Comparison of ENCODE assay signal across 29 mouse cellular contexts in genomic region chr11:69105227-69105626, GRCm38 (mm10). TPM values are rescaled to one million over a fixed set of nuclear protein-coding genes. Genes with fewer than 3 reads are reported as not detected.
DNase-seq lines count a peak whose midpoint lies in the region; ATAC-seq lines count a peak whose summit lies in the region.
"Had no signal": no experiment of that assay in that cellular context is flagged by ENCODE, and none has a peak within 500 bp of the region (broad histone marks: within the 10 kb centered on the region; RNA-seq: fewer than 3 reads in every experiment).

No protein-coding gene starts in this region.

- H3K4me3 ChIP-seq in forebrain, embryonic 10.5 days = peak overlapping the region; percentile 9; the same call in 1 of the 2 replicates
- H3K4me3 ChIP-seq in forebrain, embryonic 16.5 days (replicated peaks; ENCODE audit: low read length) = no peak overlapping the region
- no peak overlapping the region for H3K4me3 ChIP-seq in heart, embryonic 12.5 days
- H3K4me3 ChIP-seq: erythroblast, embryonic 14.5 days; hindbrain, embryonic 15.5 days; kidney, embryonic 15.5 days; layer of hippocampus, adult 2 months; limb, embryonic 15.5 days; midbrain, embryonic 15.5 days; myocyte; neural tube, embryonic 13.5 days; stomach, embryonic 15.5 days had no signal

- no peak for DNase-seq in forebrain, embryonic 10.5 days (ENCODE audit: extremely low spot score, low spot score)
- peak; percentile 4 for DNase-seq in heart, postnatal 4 days
- DNase-seq in right cerebral cortex, postnatal 4 days = peak; percentile 2
- DNase-seq in right cerebral cortex, postnatal 25 days = no peak
- DNase-seq in left cerebral cortex, adult 11 months (ENCODE audit: low spot score) = no peak
- DNase-seq: kidney, adult 18-20 months; kidney, postnatal 36 days; lung, embryonic 14.5 days; lung, postnatal 14 days; thymus, adult 2 months; thymus, postnatal 36 days had no signal

- no peaks in the 10 kb centered on the region for H3K27me3 ChIP-seq in forebrain, embryonic 10.5 days (ENCODE audit: poor library complexity, severe bottlenecking)
- no peaks in the 10 kb centered on the region for H3K27me3 ChIP-seq in forebrain, embryonic 16.5 days (replicated peaks; ENCODE audit: control insufficient read depth, insufficient read depth, low read length)
- H3K27me3 ChIP-seq in heart, embryonic 12.5 days (replicated peaks) = no peaks in the 10 kb centered on the region
- H3K27me3 ChIP-seq: hindbrain, embryonic 15.5 days; kidney, embryonic 15.5 days; limb, embryonic 15.5 days; midbrain, embryonic 15.5 days; neural tube, embryonic 13.5 days; Patski; stomach, embryonic 15.5 days had no signal

- peaks cover 92% of the 10 kb centered on the region for H3K36me3 ChIP-seq in forebrain, embryonic 10.5 days (replicated peaks)
- peaks cover 35% of the 10 kb centered on the region for H3K36me3 ChIP-seq in forebrain, embryonic 16.5 days (ENCODE audit: control insufficient read depth, insufficient read depth)
- peaks cover 92% of the 10 kb centered on the region for H3K36me3 ChIP-seq in heart, embryonic 12.5 days

- WGBS in forebrain, embryonic 10.5 days = 89% methylated on average over 6 of the region's 6 CpGs
- WGBS in forebrain, embryonic 16.5 days = 95% methylated on average over 6 of the region's 6 CpGs
- 82% methylated on average over 6 of the region's 6 CpGs for WGBS in heart, embryonic 12.5 days

- H3K4me2 ChIP-seq in forebrain, embryonic 16.5 days (ENCODE audit: low read length) = no peak overlapping the region
- no peak overlapping the region for H3K4me2 ChIP-seq in heart, embryonic 12.5 days
- H3K4me2 ChIP-seq: hindbrain, embryonic 15.5 days; kidney, embryonic 15.5 days; limb, embryonic 15.5 days; lung, embryonic 14.5 days; midbrain, embryonic 15.5 days; neural tube, embryonic 13.5 days; stomach, embryonic 15.5 days had no signal

- no peak overlapping the region for H3K27ac ChIP-seq in forebrain, embryonic 10.5 days
- no peak overlapping the region for H3K27ac ChIP-seq in forebrain, embryonic 16.5 days (ENCODE audit: low read length)
- H3K27ac ChIP-seq in heart, embryonic 12.5 days (ENCODE audit: poor library complexity, severe bottlenecking) = no peak overlapping the region
- H3K27ac ChIP-seq: hindbrain, embryonic 15.5 days; kidney, embryonic 15.5 days; layer of hippocampus, adult 2 months; limb, embryonic 15.5 days; liver, embryonic 14.5 days; midbrain, embryonic 15.5 days; neural tube, embryonic 13.5 days; stomach, embryonic 15.5 days had no signal

- H3K9me3 ChIP-seq in forebrain, embryonic 10.5 days = no peaks in the 10 kb centered on the region
- no peaks in the 10 kb centered on the region for H3K9me3 ChIP-seq in forebrain, embryonic 16.5 days (ENCODE audit: control insufficient read depth, low read length)
- H3K9me3 ChIP-seq in heart, embryonic 12.5 days (replicated peaks) = no peaks in the 10 kb centered on the region
- H3K9me3 ChIP-seq: hindbrain, embryonic 15.5 days; kidney, embryonic 15.5 days; limb, embryonic 15.5 days; midbrain, embryonic 15.5 days; neural tube, embryonic 13.5 days; stomach, embryonic 15.5 days had no signal

- peaks cover 22% of the 10 kb centered on the region for H3K4me1 ChIP-seq in forebrain, embryonic 10.5 days
- peaks cover 10% of the 10 kb centered on the region for H3K4me1 ChIP-seq in forebrain, embryonic 16.5 days (replicated peaks; ENCODE audit: control insufficient read depth, insufficient read depth, low read length)
- H3K4me1 ChIP-seq in heart, embryonic 12.5 days (replicated peaks) = peaks cover 17% of the 10 kb centered on the region

- no peak overlapping the region for H3K9ac ChIP-seq in forebrain, embryonic 16.5 days (replicated peaks; ENCODE audit: low read depth, low read length)
- H3K9ac ChIP-seq in heart, embryonic 12.5 days = no peak overlapping the region
- H3K9ac ChIP-seq: hindbrain, embryonic 15.5 days; kidney, embryonic 15.5 days; limb, embryonic 15.5 days; liver, embryonic 14.5 days; lung, embryonic 14.5 days; midbrain, embryonic 15.5 days; neural tube, embryonic 13.5 days; stomach, embryonic 15.5 days had no signal

- no peak for ATAC-seq in forebrain, embryonic 16.5 days
- ATAC-seq in heart, embryonic 12.5 days (ENCODE audit: insufficient number of reproducible peaks, low FRiP score) = no peak
- ATAC-seq: forebrain, embryonic 14.5 days; midbrain, embryonic 15.5 days; Patski had no signal

RNA-seq across cellular contexts. Expression of gene Per1, which starts 10.2 kb away (rescaled TPM):
- polyA plus RNA-seq in forebrain, embryonic 10.5 days (2016; fragmentation: Nextera tagmentation; extraction: Ambion mirVana) = 7.3 and 9.0 TPM in 2 replicates
- 11.8 and 12.1 TPM in 2 replicates for polyA plus RNA-seq in forebrain, embryonic 16.5 days (2015; fragmentation: Nextera tagmentation; extraction: Ambion mirVana)
- 10 to 100 TPM; 42.6 to 55.6 TPM for total RNA-seq in heart, postnatal 4 days (2021)
- 9.4 and 9.8 TPM in 2 replicates for polyA plus RNA-seq in heart, embryonic 12.5 days (2016; fragmentation: Nextera tagmentation; extraction: Ambion mirVana)

RNA-seq across cellular contexts. Expression of gene Hes7, which starts 15.0 kb away (rescaled TPM):
- 0.16 and 0.17 TPM in 2 replicates for polyA plus RNA-seq in forebrain, embryonic 10.5 days (2016; fragmentation: Nextera tagmentation; extraction: Ambion mirVana)
- polyA plus RNA-seq in forebrain, embryonic 16.5 days (2015; fragmentation: Nextera tagmentation; extraction: Ambion mirVana) = 0.26 and 0.67 TPM in 2 replicates
- total RNA-seq in heart, postnatal 4 days (2021) = under 1 TPM; 0.23 to 0.29 TPM
- 0.70 and 0.81 TPM in 2 replicates for polyA plus RNA-seq in heart, embryonic 12.5 days (2016; fragmentation: Nextera tagmentation; extraction: Ambion mirVana)
- total RNA-seq: gastrocnemius, adult 18-20 months; hematopoietic stem cell, adult 5-6 weeks had no signal

RNA-seq across cellular contexts. Expression of gene Vamp2, which starts 16.9 kb away (rescaled TPM):
- polyA plus RNA-seq in forebrain, embryonic 10.5 days (2016; fragmentation: Nextera tagmentation; extraction: Ambion mirVana) = 51.3 and 57.6 TPM in 2 replicates
- 217 and 259 TPM in 2 replicates for polyA plus RNA-seq in forebrain, embryonic 16.5 days (2015; fragmentation: Nextera tagmentation; extraction: Ambion mirVana)
- total RNA-seq in heart, postnatal 4 days (2021) = 10 to 100 TPM; 80.2 to 84.6 TPM
- 97.2 and 100 TPM in 2 replicates for polyA plus RNA-seq in heart, embryonic 12.5 days (2016; fragmentation: Nextera tagmentation; extraction: Ambion mirVana)

RNA-seq across cellular contexts. Expression of gene 9130213A22Rik, which starts 17.2 kb away (rescaled TPM):
- polyA plus RNA-seq in forebrain, embryonic 10.5 days (2016; fragmentation: Nextera tagmentation; extraction: Ambion mirVana) = 0.11 and 0.16 TPM in 2 replicates
- polyA plus RNA-seq in forebrain, embryonic 16.5 days (2015; fragmentation: Nextera tagmentation; extraction: Ambion mirVana) = 0.39 and 0.71 TPM in 2 replicates
- total RNA-seq in heart, postnatal 4 days (2021) = under 1 TPM; 0.29 to 0.65 TPM
- polyA plus RNA-seq in heart, embryonic 12.5 days (2016; fragmentation: Nextera tagmentation; extraction: Ambion mirVana) = 0.42 and 0.65 TPM in 2 replicates
- total RNA-seq: gastrocnemius, adult 18-20 months; hematopoietic stem cell, adult 5-6 weeks had no signal
- polyA plus RNA-seq: erythroblast, embryonic 14.5 days had no signal

RNA-seq across cellular contexts. Expression of gene Aloxe3, which starts 20.5 kb away (rescaled TPM):
- 0.26 and 0.28 TPM in 2 replicates for polyA plus RNA-seq in forebrain, embryonic 10.5 days (2016; fragmentation: Nextera tagmentation; extraction: Ambion mirVana)
- polyA plus RNA-seq in forebrain, embryonic 16.5 days (2015; fragmentation: Nextera tagmentation; extraction: Ambion mirVana) = 2.8 and 3.5 TPM in 2 replicates
- under 1 TPM in 1 of 2 experiments, not detected in 1; 0.45 TPM for total RNA-seq in heart, postnatal 4 days (2021)
- polyA plus RNA-seq in heart, embryonic 12.5 days (2016; fragmentation: Nextera tagmentation; extraction: Ambion mirVana) = 0.17 and 0.54 TPM in 2 replicates
- total RNA-seq: gastrocnemius, adult 18-20 months; hematopoietic stem cell, adult 5-6 weeks; MEL had no signal
- polyA plus RNA-seq: heart, postnatal 0 days had no signal

Comparison
In these comparisons a context has a peak if more than half of its experiments do, and no peak if none do; other contexts are left out.
1. DNase-seq: peak in heart, postnatal 4 days (single experiment) and right cerebral cortex, postnatal 4 days (single experiment); none in forebrain, embryonic 10.5 days (single experiment), right cerebral cortex, postnatal 25 days (single experiment) and left cerebral cortex, adult 11 months (single experiment).